Mouse (Mus musculus): Measurements from ENCODE around the gene Anapc15.
A peak's percentile ranks its signal among the peaks of the same experiment; 100 is the strongest.

The Anapc15 gene

GRCm38 (mm10) chr7:101863415-101863814 is at the start of gene Anapc15:
Gene Anapc15 (plus strand): TSS chr7:101863715.
- no peak for DNase-seq

GRCm38 (mm10) chr7:101817861-101818401 is 45.6 kb upstream of the Anapc15 start, which contains the start of gene Phox2a:
Gene Phox2a (plus strand): TSS chr7:101818313.
- DNase-seq: no peak

- DNase-seq: peak in 1 of 2 experiments; percentile 13
Measured at GRCm38 (mm10) chr7:101820295-101821030, 43.1 kb upstream of the Anapc15 start.

GRCm38 (mm10) chr7:101821571-101822501 is 41.7 kb upstream of the Anapc15 start:
- DNase-seq: peak; percentile 30 to 45

- DNase-seq: peak in 1 of 2 experiments; percentile 30
Measured at GRCm38 (mm10) chr7:101822836-101823757, 40.4 kb upstream of the Anapc15 start.

GRCm38 (mm10) chr7:101823758-101824630 is 39.5 kb upstream of the Anapc15 start:
- DNase-seq: peak; percentile 31 to 63

GRCm38 (mm10) chr7:101830373-101830772 is 33.1 kb upstream of the Anapc15 start:
- DNase-seq: no peak

GRCm38 (mm10) chr7:101831437-101831836 is 32.1 kb upstream of the Anapc15 start:
- no peak for DNase-seq

- no peak for DNase-seq
Measured at GRCm38 (mm10) chr7:101832372-101832771, 31.1 kb upstream of the Anapc15 start.

GRCm38 (mm10) chr7:101833352-101833751 is 30.2 kb upstream of the Anapc15 start:
- DNase-seq: no peak

- peak; percentile 36 to 49 for DNase-seq
Measured at GRCm38 (mm10) chr7:101833916-101834584, 29.5 kb upstream of the Anapc15 start.

GRCm38 (mm10) chr7:101834903-101835302 is 28.6 kb upstream of the Anapc15 start:
- DNase-seq: peak in 1 of 2 experiments; percentile 19

- no peak for DNase-seq
Measured at GRCm38 (mm10) chr7:101835457-101836109, 27.9 kb upstream of the Anapc15 start.

- peak; percentile 47 to 63 for DNase-seq
Measured at GRCm38 (mm10) chr7:101836271-101837153, 27.0 kb upstream of the Anapc15 start.

GRCm38 (mm10) chr7:101837154-101837605 is 26.3 kb upstream of the Anapc15 start:
- peak; percentile 45 to 58 for DNase-seq

GRCm38 (mm10) chr7:101837606-101838471 is 25.7 kb upstream of the Anapc15 start, which contains the start of gene Inppl1:
Gene Inppl1 (minus strand): TSS chr7:101838229.
- peak; percentile 67 for DNase-seq

GRCm38 (mm10) chr7:101844186-101844585 is 19.3 kb upstream of the Anapc15 start:
- DNase-seq: no peak

- DNase-seq: no peak
Measured at GRCm38 (mm10) chr7:101847934-101848333, 15.6 kb upstream of the Anapc15 start.
